Mouse (Mus musculus): ENCODE measurements around the gene Tenm4. TPM values are rescaled to one million over a fixed set of nuclear protein-coding genes. Genes with fewer than 3 reads are reported as not detected.

The Tenm4 gene
- polyA plus RNA-seq, 1 experiment from 2014 or later: 45.8 TPM

GRCm38 (mm10) chr7:96839586-96839985 lies 668.5 kb downstream of the Tenm4 start:
- WGBS: 83% methylated on average over 4 of the region's 4 CpGs
- H3K4me2 ChIP-seq: no peak overlapping the region
- peaks cover 54% of the 10 kb centered on the region for H3K36me3 ChIP-seq
- H3K27me3 ChIP-seq: no peaks in the 10 kb centered on the region
- ATAC-seq (ENCODE audit: insufficient number of reproducible peaks, insufficient read depth, low FRiP score, low TSS enrichment, low read depth): no peak
- H3K9me3 ChIP-seq: no peaks in the 10 kb centered on the region
- no peak overlapping the region for H3K9ac ChIP-seq (replicated peaks)
- H3K27ac ChIP-seq: no peak overlapping the region
- peaks cover 15% of the 10 kb centered on the region for H3K4me1 ChIP-seq (replicated peaks)
- H3K4me3 ChIP-seq (replicated peaks): no peak overlapping the region

- 56% methylated on average over 12 of the region's 12 CpGs for WGBS
- Histone ChIP-seq H3K4me3 (replicated peaks) (no peak overlapping the region), H3K4me1 (replicated peaks) (peaks cover 6% of the 10 kb centered on the region; the same call in 1 of the 2 replicates), H3K9ac (replicated peaks) (no peak overlapping the region), H3K27me3 (no peaks in the 10 kb centered on the region; the same call in 1 of the 2 replicates), H3K9me3 (no peaks in the 10 kb centered on the region), H3K4me2 (no peak overlapping the region), H3K27ac (peak overlapping the region; percentile 29; the same call in 1 of the 2 replicates), H3K36me3 (peaks cover 69% of the 10 kb centered on the region)
- ATAC-seq (ENCODE audit: insufficient number of reproducible peaks, insufficient read depth, low FRiP score, low TSS enrichment, low read depth): no peak
Measured at GRCm38 (mm10) chr7:96842477-96843255, 671.6 kb downstream of the Tenm4 start.

- Histone ChIP-seq H3K9ac (replicated peaks) (no peak overlapping the region), H3K27ac (no peak overlapping the region), H3K4me2 (no peak overlapping the region), H3K4me1 (replicated peaks) (peaks cover 6% of the 10 kb centered on the region; the same call in 1 of the 2 replicates), H3K4me3 (replicated peaks) (no peak overlapping the region), H3K9me3 (no peaks in the 10 kb centered on the region), H3K36me3 (peaks cover 67% of the 10 kb centered on the region), H3K27me3 (no peaks in the 10 kb centered on the region; the same call in 1 of the 2 replicates)
- WGBS: 66% methylated on average over 8 of the region's 8 CpGs
- ATAC-seq (ENCODE audit: insufficient number of reproducible peaks, insufficient read depth, low FRiP score, low TSS enrichment, low read depth): no peak
Measured at GRCm38 (mm10) chr7:96844104-96844894, 673.3 kb downstream of the Tenm4 start.

GRCm38 (mm10) chr7:96852781-96853180 lies 681.7 kb downstream of the Tenm4 start:
- peaks cover 75% of the 10 kb centered on the region for H3K36me3 ChIP-seq

GRCm38 (mm10) chr7:96855867-96856406 lies 684.9 kb downstream of the Tenm4 start:
- H3K36me3 ChIP-seq: peaks cover 67% of the 10 kb centered on the region

More at GRCm38 (mm10) chr7:96852781-96853180, 681.7 kb downstream of the Tenm4 start:
- H3K4me2 ChIP-seq: no peak overlapping the region
- H3K27ac ChIP-seq: no peak overlapping the region
- no peaks in the 10 kb centered on the region for H3K9me3 ChIP-seq
- no peaks in the 10 kb centered on the region for H3K4me1 ChIP-seq (replicated peaks)
- no peaks in the 10 kb centered on the region for H3K27me3 ChIP-seq
- no peak overlapping the region for H3K4me3 ChIP-seq (replicated peaks)
- no peak overlapping the region for H3K9ac ChIP-seq (replicated peaks)
- WGBS: 81% methylated on average over 2 of the region's 2 CpGs
- ATAC-seq (ENCODE audit: insufficient number of reproducible peaks, insufficient read depth, low FRiP score, low TSS enrichment, low read depth): no peak

GRCm38 (mm10) chr7:96856518-96856917 lies 685.5 kb downstream of the Tenm4 start:
- no peak overlapping the region for H3K9ac ChIP-seq (replicated peaks)
- 76% methylated on average over 4 of the region's 4 CpGs for WGBS
- ATAC-seq (ENCODE audit: insufficient number of reproducible peaks, insufficient read depth, low FRiP score, low TSS enrichment, low read depth): no peak
- no peak overlapping the region for H3K27ac ChIP-seq
- H3K4me3 ChIP-seq (replicated peaks): no peak overlapping the region
- peaks cover 10% of the 10 kb centered on the region; the same call in 1 of the 2 replicates for H3K4me1 ChIP-seq (replicated peaks)
- no peaks in the 10 kb centered on the region for H3K9me3 ChIP-seq
- no peak overlapping the region for H3K4me2 ChIP-seq
- H3K36me3 ChIP-seq: peaks cover 61% of the 10 kb centered on the region
- no peaks in the 10 kb centered on the region for H3K27me3 ChIP-seq

More at GRCm38 (mm10) chr7:96855867-96856406, 684.9 kb downstream of the Tenm4 start:
- H3K4me3 ChIP-seq (replicated peaks): no peak overlapping the region
- ATAC-seq (ENCODE audit: insufficient number of reproducible peaks, insufficient read depth, low FRiP score, low TSS enrichment, low read depth): no peak
- H3K4me1 ChIP-seq (replicated peaks): peaks cover 10% of the 10 kb centered on the region; the same call in 1 of the 2 replicates
- no peak overlapping the region for H3K4me2 ChIP-seq
- H3K9ac ChIP-seq (replicated peaks): no peak overlapping the region
- 90% methylated on average over 5 of the region's 5 CpGs for WGBS
- H3K9me3 ChIP-seq: no peaks in the 10 kb centered on the region
- H3K27me3 ChIP-seq: no peaks in the 10 kb centered on the region
- H3K27ac ChIP-seq: no peak overlapping the region

- Histone ChIP-seq H3K9me3 (no peaks in the 10 kb centered on the region), H3K4me1 (replicated peaks) (peaks cover 10% of the 10 kb centered on the region; the same call in 1 of the 2 replicates), H3K27ac (no peak overlapping the region), H3K4me2 (no peak overlapping the region), H3K27me3 (no peaks in the 10 kb centered on the region), H3K36me3 (peaks cover 62% of the 10 kb centered on the region), H3K9ac (replicated peaks) (no peak overlapping the region), H3K4me3 (replicated peaks) (no peak overlapping the region)
- no peak for ATAC-seq (ENCODE audit: insufficient number of reproducible peaks, insufficient read depth, low FRiP score, low TSS enrichment, low read depth)
- 75% methylated on average over 2 of the region's 2 CpGs for WGBS
Measured at GRCm38 (mm10) chr7:96859077-96859476, 688.0 kb downstream of the Tenm4 start.

- Histone ChIP-seq H3K27me3 (no peaks in the 10 kb centered on the region), H3K36me3 (peaks cover 60% of the 10 kb centered on the region), H3K4me3 (replicated peaks) (no peak overlapping the region), H3K4me2 (no peak overlapping the region), H3K9ac (replicated peaks) (no peak overlapping the region), H3K9me3 (no peaks in the 10 kb centered on the region), H3K4me1 (replicated peaks) (peaks cover 10% of the 10 kb centered on the region; the same call in 1 of the 2 replicates), H3K27ac (no peak overlapping the region)
- WGBS: 91% methylated on average over 5 of the region's 5 CpGs
- no peak for ATAC-seq (ENCODE audit: insufficient number of reproducible peaks, insufficient read depth, low FRiP score, low TSS enrichment, low read depth)
Measured at GRCm38 (mm10) chr7:96859684-96860083, 688.6 kb downstream of the Tenm4 start.

- Histone ChIP-seq H3K9me3 (no peaks in the 10 kb centered on the region), H3K36me3 (peaks cover 59% of the 10 kb centered on the region), H3K4me3 (replicated peaks) (no peak overlapping the region), H3K27ac (0 out of 2 replicates have a peak overlapping the region, but pooled peaks have one; percentile 29), H3K9ac (replicated peaks) (no peak overlapping the region), H3K4me1 (replicated peaks) (peaks cover 10% of the 10 kb centered on the region; the same call in 1 of the 2 replicates), H3K27me3 (no peaks in the 10 kb centered on the region), H3K4me2 (no peak overlapping the region)
- 59% methylated on average over 4 of the region's 4 CpGs for WGBS
- no peak for ATAC-seq (ENCODE audit: insufficient number of reproducible peaks, insufficient read depth, low FRiP score, low TSS enrichment, low read depth)
Measured at GRCm38 (mm10) chr7:96860650-96861049, 689.6 kb downstream of the Tenm4 start.

GRCm38 (mm10) chr7:96864894-96865722 lies 694.1 kb downstream of the Tenm4 start:
- 59% methylated on average over 7 of the region's 7 CpGs for WGBS
- Histone ChIP-seq H3K27ac (no peak overlapping the region), H3K4me2 (no peak overlapping the region), H3K36me3 (peaks cover 73% of the 10 kb centered on the region), H3K9ac (replicated peaks) (no peak overlapping the region), H3K27me3 (no peaks in the 10 kb centered on the region), H3K9me3 (no peaks in the 10 kb centered on the region), H3K4me3 (replicated peaks) (no peak overlapping the region), H3K4me1 (replicated peaks) (peaks cover 12% of the 10 kb centered on the region; the same call in 1 of the 2 replicates)
- ATAC-seq (ENCODE audit: insufficient number of reproducible peaks, insufficient read depth, low FRiP score, low TSS enrichment, low read depth): no peak
